Mouse (Mus musculus): ENCODE data around the gene Hnrnpdl. TPM values are rescaled to one million over a fixed set of nuclear protein-coding genes. Genes with fewer than 3 reads are reported as not detected.

Gene Hnrnpdl
- polyA plus RNA-seq, 1 experiment, result 41.0 TPM

- no peak overlapping the region for H3K4me3 ChIP-seq (ENCODE audit: low read depth, low read length)
- H3K4me1 ChIP-seq (ENCODE audit: control insufficient read depth, insufficient read depth, insufficient read length, low read length), result peaks cover 20% of the 10 kb centered on the region
- H3K27ac ChIP-seq (ENCODE audit: insufficient read depth, low read depth, low read length), result no peak overlapping the region
- 63% methylated on average over 3 of the region's 3 CpGs for WGBS
- H3K27me3 ChIP-seq (ENCODE audit: control insufficient read depth, insufficient read depth, low read length), result no peaks in the 10 kb centered on the region
- TF ChIP-seq CTCF (IDR thresholded peaks at IDR 0.05; ENCODE audit: extremely low read depth, insufficient read length, insufficient replicate concordance, low read depth, low read length) (no peak), POLR2A (IDR thresholded peaks at IDR 0.05; ENCODE audit: low read depth, low read length) (no peak)
- no peaks in the 10 kb centered on the region for H3K36me3 ChIP-seq (ENCODE audit: control insufficient read depth, insufficient read depth, low read length)
Measured at GRCm38 (mm10) chr5:100008485-100008884, 31.0 kb downstream of the Hnrnpdl start.

DNA sequence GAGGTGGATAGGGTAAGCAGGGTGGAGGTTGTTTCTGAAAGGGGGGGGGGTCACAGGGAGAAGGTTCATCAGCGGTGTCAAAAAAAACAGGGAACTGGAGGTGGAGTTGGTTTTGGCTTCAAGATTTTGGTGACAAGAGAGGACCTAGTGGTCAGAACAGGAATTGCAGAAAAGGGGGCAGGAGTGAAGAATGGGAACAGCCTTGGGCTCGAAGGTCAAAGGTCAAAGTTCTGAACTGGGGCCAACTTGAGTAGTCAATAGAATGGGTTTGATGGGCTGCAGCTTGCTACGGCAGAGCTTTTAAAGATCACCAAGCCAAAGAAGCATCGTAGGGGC lies 32.5 kb downstream of the Hnrnpdl start:
- WGBS, result 69% methylated on average over 4 of the region's 4 CpGs
- no peak overlapping the region for H3K4me3 ChIP-seq (ENCODE audit: low read depth, low read length)
- H3K27ac ChIP-seq (ENCODE audit: insufficient read depth, low read depth, low read length), result peak overlapping the region; percentile 93
- no peaks in the 10 kb centered on the region for H3K36me3 ChIP-seq (ENCODE audit: control insufficient read depth, insufficient read depth, low read length)
- TF ChIP-seq CTCF (IDR thresholded peaks at IDR 0.05; ENCODE audit: extremely low read depth, insufficient read length, insufficient replicate concordance, low read depth, low read length) (peak; percentile 22; the same call in 1 of the 2 replicates), POLR2A (IDR thresholded peaks at IDR 0.05; ENCODE audit: low read depth, low read length) (no peak)
- H3K27me3 ChIP-seq (ENCODE audit: control insufficient read depth, insufficient read depth, low read length), result no peaks in the 10 kb centered on the region
- H3K4me1 ChIP-seq (ENCODE audit: control insufficient read depth, insufficient read depth, insufficient read length, low read length), result peaks cover 20% of the 10 kb centered on the region

- WGBS, result 27% methylated on average over 4 of the region's 4 CpGs
- H3K4me1 ChIP-seq (ENCODE audit: control insufficient read depth, insufficient read depth, insufficient read length, low read length), result peaks cover 20% of the 10 kb centered on the region
- peak overlapping the region; percentile 97 for H3K27ac ChIP-seq (ENCODE audit: insufficient read depth, low read depth, low read length)
- H3K27me3 ChIP-seq (ENCODE audit: control insufficient read depth, insufficient read depth, low read length), result no peaks in the 10 kb centered on the region
- no peak overlapping the region for H3K4me3 ChIP-seq (ENCODE audit: low read depth, low read length)
- no peak for TF ChIP-seq CTCF (IDR thresholded peaks at IDR 0.05; ENCODE audit: extremely low read depth, insufficient read length, insufficient replicate concordance, low read depth, low read length)
- TF ChIP-seq POLR2A (IDR thresholded peaks at IDR 0.05; ENCODE audit: low read depth, low read length), result no peak
- no peaks in the 10 kb centered on the region for H3K36me3 ChIP-seq (ENCODE audit: control insufficient read depth, insufficient read depth, low read length)
Measured at GRCm38 (mm10) chr5:100006324-100007039, 33.0 kb downstream of the Hnrnpdl start.

GRCm38 (mm10) chr5:100005896-100006295 lies 33.6 kb downstream of the Hnrnpdl start:
- no peaks in the 10 kb centered on the region for H3K27me3 ChIP-seq (ENCODE audit: control insufficient read depth, insufficient read depth, low read length)
- no peaks in the 10 kb centered on the region for H3K36me3 ChIP-seq (ENCODE audit: control insufficient read depth, insufficient read depth, low read length)
- H3K4me3 ChIP-seq (ENCODE audit: low read depth, low read length), result peak overlapping the region; percentile 13; the same call in 1 of the 2 replicates
- no peak for TF ChIP-seq CTCF (IDR thresholded peaks at IDR 0.05; ENCODE audit: extremely low read depth, insufficient read length, insufficient replicate concordance, low read depth, low read length)
- no peak for TF ChIP-seq POLR2A (IDR thresholded peaks at IDR 0.05; ENCODE audit: low read depth, low read length)
- 23% methylated on average over 6 of the region's 6 CpGs for WGBS
- H3K4me1 ChIP-seq (ENCODE audit: control insufficient read depth, insufficient read depth, insufficient read length, low read length), result peaks cover 20% of the 10 kb centered on the region
- peak overlapping the region; percentile 97 for H3K27ac ChIP-seq (ENCODE audit: insufficient read depth, low read depth, low read length)

GRCm38 (mm10) chr5:100005431-100005830 lies 34.0 kb downstream of the Hnrnpdl start:
- TF ChIP-seq CTCF (IDR thresholded peaks at IDR 0.05; ENCODE audit: extremely low read depth, insufficient read length, insufficient replicate concordance, low read depth, low read length), result no peak
- TF ChIP-seq POLR2A (IDR thresholded peaks at IDR 0.05; ENCODE audit: low read depth, low read length), result no peak
- peak overlapping the region; percentile 13; the same call in 1 of the 2 replicates for H3K4me3 ChIP-seq (ENCODE audit: low read depth, low read length)
- peak overlapping the region; percentile 97 for H3K27ac ChIP-seq (ENCODE audit: insufficient read depth, low read depth, low read length)
- H3K36me3 ChIP-seq (ENCODE audit: control insufficient read depth, insufficient read depth, low read length), result no peaks in the 10 kb centered on the region
- H3K27me3 ChIP-seq (ENCODE audit: control insufficient read depth, insufficient read depth, low read length), result no peaks in the 10 kb centered on the region
- WGBS, result 19% methylated on average over 3 of the region's 3 CpGs
- peaks cover 20% of the 10 kb centered on the region for H3K4me1 ChIP-seq (ENCODE audit: control insufficient read depth, insufficient read depth, insufficient read length, low read length)

DNA sequence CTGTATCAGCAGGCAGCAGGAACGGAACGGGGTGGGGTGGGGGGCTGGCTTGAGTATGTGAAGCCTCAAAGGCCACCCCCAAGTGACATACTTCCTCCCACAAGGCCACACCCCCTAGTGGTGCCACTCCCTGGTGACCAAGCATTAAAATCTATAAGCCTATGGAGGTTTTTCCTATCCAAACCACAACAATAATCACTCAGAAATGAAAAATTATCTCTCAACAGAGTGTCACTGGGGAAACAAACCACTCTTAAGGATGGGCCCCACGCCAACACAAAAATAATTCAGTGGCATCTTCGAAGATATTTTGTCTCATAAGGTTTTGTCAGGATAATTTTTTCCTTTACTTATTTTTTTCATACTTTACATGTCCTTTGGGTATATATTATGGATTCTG lies 35.6 kb downstream of the Hnrnpdl start:
- no peak for TF ChIP-seq CTCF (IDR thresholded peaks at IDR 0.05; ENCODE audit: extremely low read depth, insufficient read length, insufficient replicate concordance, low read depth, low read length)
- no peak for TF ChIP-seq POLR2A (IDR thresholded peaks at IDR 0.05; ENCODE audit: low read depth, low read length)

DNA sequence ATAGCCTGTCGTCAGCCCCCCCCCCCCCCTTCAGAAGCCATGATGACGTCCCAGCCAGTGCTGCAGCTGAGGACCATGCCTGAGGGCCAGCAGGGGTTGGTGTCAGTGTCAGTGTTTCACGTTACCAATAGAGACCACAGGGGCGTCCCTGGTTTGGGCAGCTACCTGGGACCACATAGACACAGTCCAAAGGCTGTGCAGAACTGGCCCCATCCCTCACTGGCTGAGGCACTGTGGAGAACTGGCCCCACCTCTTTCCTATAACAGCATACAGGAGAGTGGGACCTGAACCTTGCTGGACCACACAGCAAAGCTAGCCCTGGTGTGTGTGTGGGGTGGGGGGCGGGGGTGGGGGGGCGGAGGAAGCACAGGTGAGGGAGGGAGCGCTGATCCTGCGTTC lies 39.0 kb downstream of the Hnrnpdl start:
- Histone ChIP-seq H3K4me3 (ENCODE audit: low read depth, low read length) (no peak overlapping the region), H3K4me1 (ENCODE audit: control insufficient read depth, insufficient read depth, insufficient read length, low read length) (peaks cover 9% of the 10 kb centered on the region; the same call in 1 of the 2 replicates), H3K27me3 (ENCODE audit: control insufficient read depth, insufficient read depth, low read length) (no peaks in the 10 kb centered on the region), H3K27ac (ENCODE audit: insufficient read depth, low read depth, low read length) (no peak overlapping the region), H3K36me3 (ENCODE audit: control insufficient read depth, insufficient read depth, low read length) (no peaks in the 10 kb centered on the region)
- TF ChIP-seq POLR2A (IDR thresholded peaks at IDR 0.05; ENCODE audit: low read depth, low read length), result no peak
- TF ChIP-seq CTCF (IDR thresholded peaks at IDR 0.05; ENCODE audit: extremely low read depth, insufficient read length, insufficient replicate concordance, low read depth, low read length), result no peak
- WGBS, result 83% methylated on average over 8 of the region's 8 CpGs

More for the DNA sequence above, 35.6 kb downstream of the Hnrnpdl start:
- WGBS, result 80% methylated on average over 4 of the region's 4 CpGs
- H3K4me1 ChIP-seq (ENCODE audit: control insufficient read depth, insufficient read depth, insufficient read length, low read length), result peaks cover 20% of the 10 kb centered on the region
- no peaks in the 10 kb centered on the region for H3K36me3 ChIP-seq (ENCODE audit: control insufficient read depth, insufficient read depth, low read length)
- no peak overlapping the region for H3K27ac ChIP-seq (ENCODE audit: insufficient read depth, low read depth, low read length)
- H3K4me3 ChIP-seq (ENCODE audit: low read depth, low read length), result no peak overlapping the region
- H3K27me3 ChIP-seq (ENCODE audit: control insufficient read depth, insufficient read depth, low read length), result no peaks in the 10 kb centered on the region

Measured in small intestine, adult 2 months (tissue).